Mouse (Mus musculus) adrenal gland, postnatal 4 days (tissue): Measurements from ENCODE around the gene Trim21. TPM values are rescaled to one million over a fixed set of nuclear protein-coding genes. Genes with fewer than 3 reads are reported as not detected.

Experiments
- DNase-seq, 2 experiments: peaks; one replicate each; pipeline ENCODE4 v3.0.0; 2021 to 2022; ENCODE audit warnings: low spot score in 2 of 2, mixed read lengths in 2 of 2
- long read RNA-seq, 2 experiments: library from polyadenylated mRNA; stranded (forward); transcript quantifications; one replicate each; pipeline ENCODE4 v2.0.0; 2021
- total RNA-seq, 2 experiments: library from RNA; stranded (reverse); gene quantifications; 2 replicates each; pipeline ENCODE4 v1.2.3; 2021

Trim21 gene
- total RNA-seq, result 10 to 100 TPM; 21.2 to 21.9 TPM
- long read RNA-seq, experiment 1, transcript Trim21-201 (8 exons, 2,793 nt), result major isoform, 12 of 15 reads
- long read RNA-seq, experiment 1, partial matches to known transcripts, result 1 of 15 reads
- long read RNA-seq, experiment 1, other reads (novel, unspliced or antisense), result 1 of 15 reads
- long read RNA-seq, experiment 2, transcript Trim21-201 (8 exons, 2,793 nt), result major isoform, 14 of 21 reads
- long read RNA-seq, experiment 2, partial matches to known transcripts, result 3 of 21 reads
- long read RNA-seq, experiment 2, other reads (novel, unspliced or antisense), result 4 of 21 reads

- DNase-seq, result peak; percentile 46 to 75
These were observed at the start of gene Trim21 for GRCm38 (mm10) chr7:102564999-102565997. Gene Trim21 (minus strand): TSS chr7:102565486.

- no peak for DNase-seq
These were observed 32.2 kb upstream of the Trim21 start, which contains the start of gene Olfr552 for GRCm38 (mm10) chr7:102597378-102598031. Gene Olfr552 (plus strand): TSS chr7:102597770.

- DNase-seq, result no peak
These were observed 26.5 kb upstream of the Trim21 start, which contains the start of gene Olfr551 for GRCm38 (mm10) chr7:102591786-102592185. Gene Olfr551 (minus strand): TSS chr7:102591886.

- no peak for DNase-seq
These were observed 10.7 kb upstream of the Trim21 start for GRCm38 (mm10) chr7:102575998-102576397.

- no peak for DNase-seq
These were observed 8.0 kb upstream of the Trim21 start for GRCm38 (mm10) chr7:102573174-102573830.

DNA sequence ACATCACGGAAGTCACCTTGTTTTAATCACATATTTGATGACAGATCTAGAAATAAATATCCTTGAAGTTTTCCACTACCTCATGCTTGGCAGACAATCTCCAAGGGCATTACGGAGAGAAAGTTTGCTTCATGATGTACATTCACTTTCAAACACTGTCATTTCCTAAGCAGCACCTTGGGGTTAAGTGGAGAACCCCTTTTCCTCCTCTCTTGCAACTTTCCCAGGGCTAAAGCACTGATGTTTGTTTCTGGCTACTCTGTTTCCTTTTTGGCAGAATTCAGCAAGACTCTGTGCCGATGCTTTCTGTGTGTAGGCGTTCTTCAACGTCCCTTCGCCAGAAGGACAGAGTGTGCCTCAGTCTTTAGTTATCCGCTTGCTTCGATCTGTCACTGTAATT, 5.9 kb upstream of the Trim21 start, which contains the start of gene Olfr550:
TSS of gene Olfr550 (plus strand) at position 301 of the 400 bp plus-strand sequence.
- DNase-seq, result no peak

DNA sequence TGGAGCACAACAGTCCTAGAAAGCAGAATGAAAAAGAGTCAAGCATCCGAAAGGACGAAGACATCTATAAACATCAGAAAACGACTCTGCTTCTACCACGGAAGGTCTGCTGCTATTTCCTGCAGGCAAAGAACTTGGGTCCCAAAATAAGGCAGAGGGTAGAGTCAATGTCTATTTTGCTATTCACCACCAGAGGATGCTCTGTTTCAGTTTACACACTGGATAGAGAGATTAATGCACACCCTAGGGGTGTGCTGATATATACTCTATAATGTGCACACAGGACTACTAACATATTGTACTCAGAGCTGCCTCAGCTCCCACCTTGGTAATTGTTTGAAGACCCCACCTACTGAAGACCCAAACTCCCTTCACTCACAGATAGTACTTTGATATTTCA, 933 bp upstream of the Trim21 start:
- DNase-seq, result no peak

DNA sequence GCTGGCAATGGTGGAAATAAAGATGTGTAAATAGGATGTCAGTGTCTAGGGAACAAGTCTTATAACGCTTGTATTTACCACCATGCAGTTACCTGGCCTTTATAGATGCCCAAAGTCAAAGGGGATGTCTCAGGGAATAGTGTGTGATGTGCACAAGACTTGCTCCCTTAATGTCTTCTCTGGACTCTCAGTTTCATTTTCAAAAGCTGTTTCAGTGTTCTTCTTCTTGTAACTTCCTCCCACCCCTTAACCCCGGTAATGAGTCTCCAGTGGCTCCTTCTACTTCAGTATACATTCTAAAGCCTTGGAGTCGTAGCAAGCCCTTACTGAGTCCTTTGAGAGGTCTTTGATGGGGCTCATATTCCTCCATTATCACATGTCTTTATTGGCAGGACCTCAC, 12.0 kb downstream of the Trim21 start:
- no peak for DNase-seq

DNA sequence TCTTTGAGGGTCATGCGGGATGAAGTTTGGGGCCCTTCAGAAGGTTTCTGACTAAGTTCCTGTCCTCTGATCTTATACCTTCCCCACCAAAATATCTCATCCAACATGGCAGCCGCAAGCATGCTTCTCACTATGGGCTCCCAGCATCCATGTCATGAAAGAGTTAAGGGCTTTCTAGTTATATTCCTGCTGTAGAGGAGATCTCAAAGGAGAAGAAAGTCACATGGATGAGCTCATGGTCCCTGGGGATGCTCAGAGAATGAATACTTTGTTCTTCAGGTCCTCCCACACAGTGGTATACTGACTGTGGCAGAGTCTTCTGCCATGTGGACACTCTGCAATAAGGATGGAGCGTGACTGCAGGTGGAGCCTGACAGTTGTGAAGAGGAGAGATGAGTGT, 15.7 kb downstream of the Trim21 start, which contains the start of gene Olfr549:
TSS of gene Olfr549 (plus strand) at position 301 of the 400 bp plus-strand sequence.
- no peak for DNase-seq

DNA sequence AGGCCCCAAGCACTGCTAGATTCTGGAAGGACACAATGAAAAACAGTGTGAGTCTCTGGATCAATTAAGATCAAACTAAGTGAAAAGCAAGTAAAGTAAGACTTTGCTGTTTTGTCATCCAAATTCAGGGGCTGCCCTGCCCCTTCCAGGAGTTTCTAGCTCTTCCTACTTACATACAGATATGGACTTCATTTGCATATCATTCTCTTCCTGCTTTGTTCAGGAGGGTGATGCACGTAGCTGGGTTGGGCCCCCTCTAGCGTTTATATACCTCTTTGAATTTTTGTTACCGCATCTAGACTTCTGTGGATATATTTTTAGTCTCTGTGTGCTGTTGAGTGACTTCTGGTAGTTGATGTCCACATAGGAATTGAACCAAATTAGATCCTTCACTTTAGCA, 24.0 kb downstream of the Trim21 start:
- DNase-seq, result no peak

DNA sequence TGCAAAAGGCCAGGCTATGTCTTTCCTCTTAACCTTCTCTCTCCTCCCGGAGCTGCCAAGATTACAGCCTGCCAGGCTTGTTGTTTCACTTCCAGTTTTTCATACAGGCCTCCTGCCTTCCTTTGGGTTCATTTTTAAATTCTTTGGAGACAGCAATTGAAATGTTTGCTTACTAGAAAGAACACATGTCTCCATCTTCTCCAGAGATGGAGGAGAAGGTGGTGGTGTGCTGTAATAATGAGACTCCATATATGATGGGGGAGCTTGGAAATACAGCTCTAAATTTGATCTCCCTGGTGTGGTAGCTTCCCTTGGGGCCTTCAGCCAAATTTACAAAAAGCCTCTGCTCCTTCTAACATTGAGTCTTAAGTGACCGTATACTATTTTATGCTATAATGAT, 24.7 kb downstream of the Trim21 start, which contains the start of gene Olfr548-ps1:
TSS of gene Olfr548-ps1 (plus strand) at position 301 of the 400 bp plus-strand sequence.
- no peak for DNase-seq

DNA sequence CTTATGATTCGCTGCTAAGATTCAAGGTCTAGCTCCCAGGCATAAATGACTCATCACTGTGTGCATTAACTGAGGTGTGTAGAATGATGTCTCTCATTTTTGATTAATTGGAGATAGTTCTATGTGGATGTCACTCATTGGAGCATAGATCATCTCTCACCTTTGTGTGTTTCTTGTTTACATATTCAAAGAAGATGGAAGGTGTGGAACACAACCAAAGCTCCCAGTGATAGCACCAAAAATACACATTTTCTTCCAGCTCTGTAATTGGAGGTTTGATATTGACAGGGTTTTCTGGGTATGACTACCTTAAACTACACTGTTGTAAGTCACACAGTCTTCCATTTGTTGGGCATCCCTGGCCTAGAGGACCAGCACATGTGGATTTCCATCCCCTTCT, 30.8 kb downstream of the Trim21 start, which contains the start of gene Olfr547:
TSS of gene Olfr547 (plus strand) at position 301 of the 400 bp plus-strand sequence.
- DNase-seq, result no peak

DNA sequence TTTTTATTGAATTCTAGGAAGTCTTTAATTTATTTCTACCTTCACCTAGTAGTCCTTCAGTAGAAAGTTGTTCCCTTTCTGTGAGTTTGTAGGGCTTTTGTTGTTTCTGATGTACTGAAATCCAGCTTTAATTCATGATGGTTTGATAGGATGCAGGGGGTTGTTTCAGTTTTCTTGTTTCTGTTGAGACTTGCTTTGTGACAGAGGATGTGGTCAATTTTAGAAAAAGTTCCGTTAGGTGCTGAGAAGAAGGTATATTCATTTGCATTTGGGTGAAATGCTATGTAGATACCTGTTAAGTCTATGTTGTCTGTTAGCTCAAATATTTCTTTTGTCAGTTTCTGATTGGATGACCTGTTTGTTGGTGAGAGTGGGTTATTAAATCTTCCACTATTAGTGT, 36.2 kb downstream of the Trim21 start:
- no peak for DNase-seq

DNA sequence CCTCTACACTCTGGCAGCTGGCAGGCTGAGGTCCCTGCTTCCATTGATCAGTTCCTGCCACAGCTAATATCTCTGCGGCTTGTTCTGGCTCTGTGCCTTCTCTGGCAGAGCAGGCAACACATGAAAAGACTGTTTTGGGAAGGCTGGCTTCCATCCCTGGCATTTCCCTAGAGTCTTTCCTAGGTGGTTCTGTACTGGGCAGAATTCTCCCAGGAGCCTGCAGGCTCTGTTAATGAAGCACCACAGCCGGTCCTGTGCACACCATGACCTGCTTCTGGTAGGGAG, 48.3 kb downstream of the Trim21 start:
- DNase-seq, result no peak

- no peak for DNase-seq
These were observed 48.8 kb downstream of the Trim21 start for GRCm38 (mm10) chr7:102516261-102517050.

DNA sequence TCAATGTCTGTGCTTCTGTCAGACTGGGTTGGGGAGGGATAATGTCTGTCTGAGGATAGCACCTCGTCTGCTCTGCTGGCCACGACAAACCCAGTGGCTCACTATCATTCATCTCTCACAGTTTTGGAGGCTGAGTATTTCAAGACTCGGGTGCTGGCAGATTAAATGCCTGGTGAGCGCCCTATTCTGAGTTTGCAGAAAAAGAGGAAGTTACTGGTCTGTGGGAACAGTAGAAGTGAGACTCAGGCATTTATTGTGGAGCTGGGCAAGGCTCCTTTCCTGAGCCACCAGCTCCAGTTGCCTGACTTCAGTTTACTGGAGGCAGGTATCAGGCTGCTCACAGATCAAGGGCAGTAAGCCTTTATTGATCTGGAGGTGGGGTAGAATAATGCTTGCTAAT, 51.1 kb downstream of the Trim21 start:
- DNase-seq, result no peak

DNA sequence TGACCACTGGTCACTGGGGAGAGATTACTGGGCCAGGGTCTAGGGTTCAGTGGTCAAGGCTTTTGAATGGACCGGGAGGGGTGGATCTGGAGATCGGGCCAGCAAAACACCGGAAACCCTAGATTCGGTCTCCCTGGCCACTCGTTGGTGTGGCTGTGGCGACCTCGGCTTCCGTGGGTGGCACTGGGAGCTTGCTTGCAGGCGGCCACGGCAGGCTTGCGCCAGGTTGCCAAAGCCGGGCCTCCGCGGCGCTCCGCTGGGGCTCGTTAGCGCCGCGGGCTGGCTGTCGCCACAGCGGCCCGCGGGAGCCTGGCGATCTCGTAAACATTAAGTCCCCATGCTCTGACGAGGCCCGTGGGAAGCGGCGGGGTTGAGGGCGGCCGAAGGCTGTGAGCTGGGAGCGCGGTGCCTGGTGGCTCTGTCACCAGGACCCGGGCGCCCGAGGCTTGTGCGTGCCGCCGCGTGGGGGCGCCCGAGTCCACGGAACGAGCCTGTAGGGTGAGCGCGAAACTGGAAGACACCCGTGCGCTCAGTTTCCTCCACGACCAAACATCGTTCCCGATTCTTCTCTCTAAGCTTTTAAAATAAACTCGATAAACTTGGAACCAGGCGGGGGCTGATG, 52.4 kb downstream of the Trim21 start:
- DNase-seq, result peak; percentile 78 to 82

DNA sequence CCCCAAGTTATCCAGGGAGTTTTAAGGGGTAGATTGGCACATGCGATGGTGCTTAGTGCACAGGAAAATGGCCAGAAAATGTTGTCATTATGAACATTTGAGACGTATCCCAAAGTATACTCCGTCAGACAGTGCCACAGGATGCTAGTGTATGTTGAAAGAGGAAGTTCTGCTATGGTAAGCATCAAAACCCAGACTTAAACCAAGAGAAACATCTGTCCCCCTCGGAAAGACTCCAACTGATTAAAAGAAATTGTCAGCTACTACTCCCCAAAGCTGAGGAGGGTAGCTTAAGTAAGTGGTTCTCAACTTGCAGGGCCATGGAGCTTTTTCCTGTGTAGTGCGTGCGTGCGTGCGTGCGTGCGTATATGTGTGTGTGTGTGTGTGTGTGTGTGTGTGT, 53.4 kb downstream of the Trim21 start:
- no peak for DNase-seq

DNA sequence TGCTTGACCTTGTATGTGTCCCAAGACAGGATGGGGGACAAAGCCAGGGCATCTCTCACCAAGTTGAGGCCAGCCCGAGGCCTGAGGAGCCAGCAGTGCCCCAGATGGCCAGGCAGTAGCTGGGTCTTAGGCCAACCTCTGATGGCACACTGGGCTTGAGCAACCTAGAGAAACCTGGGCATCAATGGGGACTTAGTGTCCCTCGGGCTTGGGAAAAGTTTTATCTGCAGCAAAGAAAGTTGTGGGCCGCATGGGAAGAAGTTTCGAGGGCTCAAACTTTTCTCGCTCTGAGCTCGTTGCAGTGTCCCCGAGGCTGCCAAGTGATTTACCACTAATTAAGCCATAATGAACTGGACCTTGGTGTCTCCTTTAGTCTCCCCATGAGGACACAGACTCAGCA, 55.6 kb downstream of the Trim21 start:
- no peak for DNase-seq
